Mouse (Mus musculus): ENCODE results near the gene Camta1.

DNA sequence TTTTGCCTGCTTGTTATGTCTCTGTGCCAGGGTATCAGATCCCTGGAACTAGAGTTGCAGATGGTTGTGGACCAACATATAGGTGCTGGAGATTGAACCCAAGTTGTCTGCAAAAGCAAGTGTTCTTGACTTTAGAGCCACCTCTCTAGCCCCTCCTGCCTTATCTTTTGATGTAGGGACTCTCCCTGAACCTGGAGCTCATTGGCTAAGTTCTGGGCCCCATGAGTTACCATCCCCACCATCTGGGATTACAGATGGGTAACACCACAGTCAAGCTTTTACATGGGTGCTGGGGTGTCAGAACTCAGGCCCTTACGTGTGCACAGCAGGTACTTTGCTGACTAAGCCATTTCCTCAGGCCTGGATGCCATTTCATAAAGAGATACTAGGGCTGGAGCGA lies 150.3 kb downstream of the Camta1 start:
- TF ChIP-seq GATA1 (IDR thresholded peaks at IDR 0.05; ENCODE audit: low read length) (no peak), TAL1 (IDR thresholded peaks at IDR 0.05; ENCODE audit: low read length) (no peak)
